ENCODE assay signal across 11 mouse cellular contexts in the genomic region with DNA sequence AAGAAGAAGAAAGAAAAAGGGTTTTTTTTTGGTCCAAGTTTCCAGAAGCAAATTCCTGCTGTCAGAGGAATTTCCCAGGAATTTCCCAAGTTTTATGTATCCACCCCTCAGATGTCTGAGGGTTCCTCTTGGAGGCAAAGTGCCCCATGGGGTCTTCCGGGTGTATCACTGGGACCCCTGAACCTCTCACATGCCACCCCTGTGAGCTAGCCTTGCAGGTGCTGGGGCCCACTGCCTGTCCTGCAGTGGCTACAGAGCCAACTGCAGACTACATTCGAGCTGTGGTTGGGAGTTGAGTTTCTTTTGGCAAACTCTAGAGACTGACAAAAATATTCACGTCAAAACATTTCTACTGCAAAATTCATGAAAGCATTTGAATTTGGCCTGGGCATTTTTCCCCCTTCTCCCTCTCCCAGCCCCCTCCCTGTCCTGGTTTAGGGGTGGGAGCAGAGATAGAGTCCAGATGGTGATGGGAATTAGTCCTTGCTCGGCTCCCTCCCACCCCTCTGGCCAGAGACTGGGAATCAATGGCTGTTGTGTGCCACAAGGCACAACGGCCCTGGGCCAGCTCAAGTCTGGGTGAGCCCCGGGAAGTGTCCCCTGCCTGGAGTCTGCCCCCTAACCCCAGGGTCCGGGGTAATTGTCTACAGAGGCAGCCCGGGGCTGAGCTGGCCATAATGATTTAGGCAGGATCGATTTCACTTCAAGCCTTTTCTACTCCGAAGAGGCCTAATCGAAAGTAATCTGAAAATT.
DNase-seq lines count a peak whose midpoint lies in the region; ATAC-seq and TF ChIP-seq lines count a peak whose summit lies in the region.
"Had no signal": no experiment of that assay in that cellular context is flagged by ENCODE, and none has a peak within 500 bp of the region (broad histone marks: within the 10 kb centered on the region; RNA-seq: fewer than 3 reads in every experiment).

No protein-coding gene starts in this region.

- 54% methylated on average over 11 of the region's 11 CpGs for WGBS in forebrain, embryonic 16.5 days
- 47% methylated on average over 11 of the region's 11 CpGs for WGBS in forebrain, postnatal 0 days
- 30% methylated on average over 11 of the region's 11 CpGs for WGBS in kidney, postnatal 0 days
- WGBS in limb, embryonic 10.5 days = 35% methylated on average over 11 of the region's 11 CpGs

- H3K9me3 ChIP-seq in forebrain, embryonic 16.5 days (ENCODE audit: control insufficient read depth, low read length) = no peaks in the 10 kb centered on the region
- no peaks in the 10 kb centered on the region for H3K9me3 ChIP-seq in forebrain, postnatal 0 days (ENCODE audit: low read length)
- H3K9me3 ChIP-seq in kidney, postnatal 0 days (replicated peaks; ENCODE audit: low read length) = no peaks in the 10 kb centered on the region
- no peaks in the 10 kb centered on the region for H3K9me3 ChIP-seq in limb, embryonic 10.5 days (replicated peaks)
- H3K9me3 ChIP-seq: forebrain, embryonic 13.5 days; heart, embryonic 12.5 days had no signal

- 0 out of 2 replicates have a peak overlapping the region, but pooled peaks have one; percentile 3 for H3K9ac ChIP-seq in forebrain, embryonic 16.5 days (replicated peaks; ENCODE audit: low read depth, low read length)
- no peak overlapping the region for H3K9ac ChIP-seq in forebrain, postnatal 0 days
- H3K9ac ChIP-seq in kidney, postnatal 0 days (ENCODE audit: low read depth, low read length) = no peak overlapping the region
- H3K9ac ChIP-seq: forebrain, embryonic 13.5 days; heart, embryonic 12.5 days; liver, embryonic 14.5 days had no signal

- H3K27ac ChIP-seq in forebrain, embryonic 16.5 days (ENCODE audit: low read length) = no peak overlapping the region
- no peak overlapping the region for H3K27ac ChIP-seq in forebrain, postnatal 0 days (ENCODE audit: low read depth, low read length)
- no peak overlapping the region for H3K27ac ChIP-seq in kidney, postnatal 0 days
- H3K27ac ChIP-seq in limb, embryonic 10.5 days = peak overlapping the region; percentile 70
- H3K27ac ChIP-seq: forebrain, embryonic 13.5 days; liver, embryonic 14.5 days had no signal

- DNase-seq in forebrain, postnatal 0 days = no peak
- peak; percentile 58 for DNase-seq in kidney, postnatal 0 days (ENCODE audit: low spot score)
- no peak for DNase-seq in kidney, adult 9 months
- DNase-seq in MN1 (ENCODE audit: low spot score) = peak; percentile 23
- no peak for DNase-seq in limb, embryonic 10.5 days (ENCODE audit: low spot score)
- DNase-seq in thymus, postnatal 14 days = no peak

- H3K4me1 ChIP-seq in forebrain, embryonic 16.5 days (replicated peaks; ENCODE audit: control insufficient read depth, insufficient read depth, low read length) = peaks cover 2% of the 10 kb centered on the region
- H3K4me1 ChIP-seq in forebrain, postnatal 0 days (ENCODE audit: insufficient read depth) = no peaks in the 10 kb centered on the region
- H3K4me1 ChIP-seq in kidney, postnatal 0 days (replicated peaks; ENCODE audit: insufficient read depth, low read length) = peaks cover 10% of the 10 kb centered on the region
- peaks cover 39% of the 10 kb centered on the region for H3K4me1 ChIP-seq in limb, embryonic 10.5 days

- H3K4me2 ChIP-seq in forebrain, embryonic 16.5 days (ENCODE audit: low read length) = no peak overlapping the region
- no peak overlapping the region for H3K4me2 ChIP-seq in forebrain, postnatal 0 days (ENCODE audit: low read depth)
- H3K4me2 ChIP-seq in kidney, postnatal 0 days (ENCODE audit: low read length) = no peak overlapping the region
- H3K4me2 ChIP-seq: forebrain, embryonic 13.5 days; heart, embryonic 12.5 days had no signal

- no peak for TF ChIP-seq CTCF in forebrain, postnatal 0 days (IDR thresholded peaks at IDR 0.05; ENCODE audit: low read depth)
- TF ChIP-seq CTCF in kidney, postnatal 0 days (IDR thresholded peaks at IDR 0.05; ENCODE audit: low read depth) = no peak

- no peak for ATAC-seq in forebrain, embryonic 16.5 days
- no peak for ATAC-seq in forebrain, postnatal 0 days
- no peak for ATAC-seq in kidney, postnatal 0 days (replicated peaks; ENCODE audit: low FRiP score, low read depth)
- no peak for ATAC-seq in frontal cortex, adult (ENCODE audit: low TSS enrichment)
- ATAC-seq: forebrain, embryonic 13.5 days had no signal

- H3K27me3 ChIP-seq in forebrain, embryonic 16.5 days (replicated peaks; ENCODE audit: control insufficient read depth, insufficient read depth, low read length) = no peaks in the 10 kb centered on the region
- no peaks in the 10 kb centered on the region for H3K27me3 ChIP-seq in forebrain, postnatal 0 days (ENCODE audit: insufficient read depth, low read length)
- no peaks in the 10 kb centered on the region for H3K27me3 ChIP-seq in kidney, postnatal 0 days (ENCODE audit: insufficient read depth, low read length)
- peaks cover 27% of the 10 kb centered on the region for H3K27me3 ChIP-seq in limb, embryonic 10.5 days (ENCODE audit: low read depth, poor library complexity, severe bottlenecking)
- H3K27me3 ChIP-seq: forebrain, embryonic 13.5 days had no signal

- H3K36me3 ChIP-seq in forebrain, embryonic 16.5 days (ENCODE audit: control insufficient read depth, insufficient read depth) = no peaks in the 10 kb centered on the region
- no peaks in the 10 kb centered on the region for H3K36me3 ChIP-seq in forebrain, postnatal 0 days (ENCODE audit: insufficient read depth)
- no peaks in the 10 kb centered on the region for H3K36me3 ChIP-seq in kidney, postnatal 0 days (ENCODE audit: insufficient read depth, low read length)
- no peaks in the 10 kb centered on the region for H3K36me3 ChIP-seq in limb, embryonic 10.5 days
- H3K36me3 ChIP-seq: heart, embryonic 12.5 days had no signal

- H3K4me3 ChIP-seq in forebrain, embryonic 16.5 days (replicated peaks; ENCODE audit: low read length) = no peak overlapping the region
- H3K4me3 ChIP-seq in forebrain, postnatal 0 days (ENCODE audit: low read depth, low read length) = no peak overlapping the region
- H3K4me3 ChIP-seq in kidney, postnatal 0 days (replicated peaks; ENCODE audit: low read depth, low read length) = no peak overlapping the region
- 0 out of 2 replicates have a peak overlapping the region, but pooled peaks have one; percentile 1 for H3K4me3 ChIP-seq in limb, embryonic 10.5 days
- H3K4me3 ChIP-seq: forebrain, embryonic 13.5 days; heart, embryonic 12.5 days had no signal

Comparison
In these comparisons a context has a peak if more than half of its experiments do, and no peak if none do; other contexts are left out.
1. DNase-seq: peak in kidney, postnatal 0 days (single experiment) and MN1 (single experiment); none in forebrain, postnatal 0 days (single experiment), kidney, adult 9 months (single experiment), limb, embryonic 10.5 days (single experiment) and thymus, postnatal 14 days (single experiment).